8 mouse cellular contexts compared by ENCODE assay signal in genomic region chr8:11554799-11555719, GRCm38 (mm10). TPM values are rescaled to one million over a fixed set of nuclear protein-coding genes. Genes with fewer than 3 reads are reported as not detected.
DNase-seq lines count a peak whose midpoint lies in the region; ATAC-seq and TF ChIP-seq lines count a peak whose summit lies in the region.

Gene Ing1, plus strand, starts transcription at chr8:11555571.

- H3K36me3 ChIP-seq in forebrain, embryonic 15.5 days: no peaks in the 10 kb centered on the region

- no peak for TF ChIP-seq CTCF in lung, adult 2 months (IDR thresholded peaks at IDR 0.05; ENCODE audit: insufficient read depth, low read length)

- H3K9ac ChIP-seq in forebrain, embryonic 15.5 days (replicated peaks): peak within 1 kb of the TSS; percentile 93

- WGBS in forebrain, embryonic 15.5 days: under 1% methylated on average over 52 of the region's 52 CpGs
- WGBS in lung, adult 2 months: 1% methylated on average over 52 of the region's 52 CpGs

- H3K4me2 ChIP-seq in forebrain, embryonic 15.5 days (replicated peaks): peak within 1 kb of the TSS; percentile 78

- peak; percentile 76; the same call in 1 of the 2 replicates for TF ChIP-seq POLR2A in lung, adult 2 months (IDR thresholded peaks at IDR 0.05; ENCODE audit: borderline replicate concordance, extremely low read depth, low read depth, low read length)

- intact Hi-C loops in heart, postnatal 25 days (cut with DNase I): loop anchor here (10.0 kb wide), 1 partner anchor 240 kb away; the partner anchor contains the start of genes Col4a1 and Col4a2

- H3K27ac ChIP-seq in forebrain, embryonic 15.5 days (replicated peaks): peak within 1 kb of the TSS; percentile 100

- peak; percentile 97 for DNase-seq in ES-CJ7 (ENCODE audit: low read depth, low spot score)
- peak; percentile 94 for DNase-seq in cerebellum, adult 11 months
- DNase-seq in heart, postnatal 25 days (ENCODE audit: low spot score): peak; percentile 90
- DNase-seq in layer of hippocampus, adult 18-20 months (ENCODE audit: low spot score in 2 of 2): peak; percentile 91 to 97
- DNase-seq in lung, adult 2 months: peak; percentile 94
- peak; percentile 96 for DNase-seq in thymus, adult 18-20 months

- ATAC-seq in forebrain, embryonic 15.5 days (replicated peaks): peak; percentile 86
- peak; percentile 30 for ATAC-seq in neutrophil, adult 5-6 weeks (ENCODE audit: extremely low read depth, insufficient number of reproducible peaks, low FRiP score, poor library complexity, severe bottlenecking)

- no peaks in the 10 kb centered on the region for H3K9me3 ChIP-seq in forebrain, embryonic 15.5 days

- peak within 1 kb of the TSS; percentile 97 for H3K4me3 ChIP-seq in forebrain, embryonic 15.5 days
- H3K4me3 ChIP-seq in lung, adult 2 months (replicated peaks; ENCODE audit: extremely low read depth, low read depth, low read length): peak within 1 kb of the TSS; percentile 90

- peaks cover 35% of the 10 kb centered on the region for H3K4me1 ChIP-seq in forebrain, embryonic 15.5 days
- H3K4me1 ChIP-seq in lung, adult 2 months (ENCODE audit: control insufficient read depth, insufficient read depth, low read length): peaks cover 8% of the 10 kb centered on the region

- no peaks in the 10 kb centered on the region for H3K27me3 ChIP-seq in forebrain, embryonic 15.5 days

RNA-seq across cellular contexts. Expression of gene Ing1, which starts in this region (rescaled TPM):
- polyA plus RNA-seq in forebrain, embryonic 15.5 days (2015; fragmentation: Nextera tagmentation; extraction: Ambion mirVana): 55.5 and 56.2 TPM in 2 replicates
- total RNA-seq in heart, postnatal 25 days (2021): 10 to 100 TPM; 22.7 TPM
- total RNA-seq in layer of hippocampus, adult 18-20 months (2021): 10 to 100 TPM; 36.7 to 49.9 TPM
- polyA plus RNA-seq in lung, adult 2 months (2012; rRNA removed): 18.5 and 21.5 TPM in 2 replicates
- total RNA-seq in neutrophil, adult 5-6 weeks (2017): 113 and 115 TPM in 2 replicates

Comparison
In these comparisons a context has a peak if more than half of its experiments do, and no peak if none do; other contexts are left out.
1. Peak in every context shown above with its lines: DNase-seq, ATAC-seq, H3K4me3 ChIP-seq and H3K27ac ChIP-seq.